Mouse (Mus musculus) neural tube, embryonic 12.5 days (tissue): ENCODE data around the gene Slc22a14. TPM values are rescaled to one million over a fixed set of nuclear protein-coding genes. Genes with fewer than 3 reads are reported as not detected.

ENCODE experiments used
- ATAC-seq: fragments of 200-750 bp; cut with Nextera tagmentation; 2 replicates; pipeline ENCODE4 v1.8.0; 2017; ENCODE audit warnings: low read depth, mild to moderate bottlenecking, moderate TSS enrichment, moderate library complexity; ENCODE audit not compliant: low FRiP score
- H3K27ac ChIP-seq: fragments of 300-500 bp; sonication (generic); 2 replicates; pipeline ENCODE4 v1.5.1; 2016
- H3K27me3 ChIP-seq: fragments of 300-500 bp; sonication (generic); replicated peaks from 2 replicates; pipeline ENCODE4 v1.6.1; 2016; ENCODE audit warnings: mild to moderate bottlenecking
- H3K36me3 ChIP-seq: fragments of 300-500 bp; sonication (generic); 2 replicates; pipeline ENCODE4 v1.6.1; 2016; ENCODE audit warnings: mild to moderate bottlenecking
- H3K4me1 ChIP-seq: fragments of 300-500 bp; sonication (generic); 2 replicates; pipeline ENCODE4 v1.6.1; 2016
- H3K4me2 ChIP-seq: fragments of 300-500 bp; sonication (generic); replicated peaks from 2 replicates; pipeline ENCODE4 v1.6.1; 2016; ENCODE audit warnings: mild to moderate bottlenecking
- H3K4me3 ChIP-seq: fragments of 300-500 bp; sonication (generic); 2 replicates; pipeline ENCODE4 v1.5.1; 2016
- H3K9ac ChIP-seq: fragments of 300-500 bp; sonication (generic); 2 replicates; pipeline ENCODE4 v1.6.1; 2016; ENCODE audit warnings: mild to moderate bottlenecking
- H3K9me3 ChIP-seq: fragments of 300-500 bp; sonication (generic); 2 replicates; pipeline ENCODE4 v1.6.1; 2016; ENCODE audit warnings: mild to moderate bottlenecking
- WGBS: fragments of 180-500 bp; shearing (Covaris S2); methylation state at CpG from one replicate; pipeline ENCODE4 v1.1.7; 2016; 5-methylcytosine and 5-hydroxymethylcytosine counted together
- polyA plus RNA-seq: library from polyadenylated mRNA; unstranded; fragments of >200 nt; fragmentation: Nextera tagmentation; extraction: Ambion mirVana; gene quantifications from 2 replicates; pipeline ENCODE4 v1.2.1, GENCODE M21; 2016

Gene Slc22a14
- not detected in 2 replicates for polyA plus RNA-seq

DNA sequence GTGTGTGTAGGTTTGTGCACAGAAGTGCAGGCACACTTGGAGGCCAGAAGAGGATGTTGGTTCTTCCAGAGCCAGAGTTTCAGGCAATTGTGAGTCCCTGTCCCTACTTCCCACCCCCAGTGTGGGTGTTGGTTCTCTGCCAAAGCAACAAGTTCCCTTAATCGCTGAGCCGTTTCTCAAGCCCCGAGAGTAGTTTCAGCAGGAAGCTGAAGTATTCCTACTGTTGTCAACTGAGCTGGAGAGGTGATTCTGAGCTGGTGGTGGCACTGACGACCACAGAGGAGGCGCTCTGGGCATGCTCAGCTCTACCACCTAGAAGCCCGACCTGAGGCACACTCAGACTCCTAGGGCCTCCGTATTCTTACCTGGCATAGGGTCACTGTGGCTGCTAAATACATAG lies at the start of gene Slc22a14:
Slc22a14 (minus strand) TSS at position 270 of the 400 bp plus-strand sequence.
- ATAC-seq = no peak
- WGBS = 79% methylated on average over 7 of the region's 7 CpGs

DNA sequence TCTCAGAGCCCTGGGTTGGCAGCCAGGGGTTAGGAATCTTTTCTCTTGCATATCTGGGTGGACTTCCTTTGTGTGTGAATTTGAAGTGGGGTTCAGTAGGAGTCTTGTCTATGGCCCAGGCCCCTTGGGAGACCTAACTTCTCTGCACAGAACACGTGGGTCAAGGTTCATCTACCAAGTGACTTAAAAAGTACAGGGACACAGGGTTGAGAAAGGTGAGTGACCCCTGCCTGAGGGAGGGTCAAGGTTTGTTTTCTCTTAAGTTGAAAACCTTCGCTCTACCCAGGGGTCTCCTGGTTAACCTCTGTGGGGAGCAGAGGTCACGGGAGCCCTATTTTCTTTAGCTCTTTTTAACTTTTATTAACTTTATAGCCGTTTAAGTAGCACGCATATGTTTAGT lies 44.5 kb upstream of the Slc22a14 start:
- 87% methylated on average over 5 of the region's 5 CpGs for WGBS
- Histone ChIP-seq H3K36me3 (peaks cover 29% of the 10 kb centered on the region), H3K27ac (no peak overlapping the region), H3K9ac (no peak overlapping the region), H3K4me2 (no peak overlapping the region), H3K27me3 (no peaks in the 10 kb centered on the region), H3K9me3 (0 out of 2 replicates have a peak, but pooled peaks cover 5% of the 10 kb centered on the region), H3K4me1 (peaks cover 25% of the 10 kb centered on the region), H3K4me3 (no peak overlapping the region)
- ATAC-seq = no peak

More for the DNA sequence above, at the start of gene Slc22a14:
- Histone ChIP-seq H3K36me3 (no peaks in the 10 kb centered on the region), H3K9ac (no peak within 1 kb of the TSS), H3K4me3 (no peak within 1 kb of the TSS), H3K27me3 (no peaks in the 10 kb centered on the region), H3K4me1 (no peaks in the 10 kb centered on the region), H3K27ac (no peak within 1 kb of the TSS), H3K9me3 (no peaks in the 10 kb centered on the region), H3K4me2 (no peak within 1 kb of the TSS)

DNA sequence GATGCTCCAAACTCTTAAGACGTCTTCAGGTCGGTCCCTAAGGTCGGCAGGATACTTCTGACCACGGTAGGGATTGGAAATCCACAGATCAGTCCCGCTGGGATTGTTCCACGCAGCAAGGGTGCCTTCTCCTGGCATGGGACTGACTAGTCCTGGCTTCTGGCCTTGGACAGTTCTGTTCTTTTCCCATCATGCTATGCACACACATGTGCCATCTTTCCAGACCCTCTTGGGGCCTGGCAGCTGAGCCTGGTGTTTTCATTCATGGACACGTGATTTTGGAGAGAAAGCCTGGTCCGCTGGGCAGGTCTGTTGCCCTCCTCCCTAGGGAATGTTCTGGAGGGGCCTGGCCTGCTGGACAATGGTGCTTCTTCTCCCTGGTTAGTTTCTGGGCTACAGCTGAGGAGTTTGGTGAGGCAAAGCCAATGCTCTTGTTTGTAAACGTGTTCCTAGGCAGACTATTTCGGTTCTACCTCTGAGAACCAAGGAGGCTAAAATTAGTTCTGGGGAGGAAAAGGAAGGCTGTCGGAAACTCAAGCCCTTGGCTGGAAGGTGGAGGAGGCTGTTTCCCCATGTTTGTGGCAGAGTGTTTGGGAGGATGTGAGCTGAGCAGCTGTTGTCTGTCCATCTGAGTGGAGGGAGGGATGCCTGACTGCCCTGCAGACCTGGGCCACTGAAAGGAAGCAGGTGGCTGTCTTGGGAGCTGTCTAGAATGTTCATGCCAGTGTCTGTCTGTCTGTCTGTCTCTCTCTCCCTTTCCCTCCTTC lies 43.7 kb upstream of the Slc22a14 start:
- Histone ChIP-seq H3K9ac (no peak overlapping the region), H3K4me2 (no peak overlapping the region), H3K36me3 (peaks cover 29% of the 10 kb centered on the region), H3K9me3 (0 out of 2 replicates have a peak, but pooled peaks cover 5% of the 10 kb centered on the region), H3K27me3 (no peaks in the 10 kb centered on the region), H3K4me3 (no peak overlapping the region), H3K4me1 (peaks cover 33% of the 10 kb centered on the region), H3K27ac (no peak overlapping the region)
- ATAC-seq = no peak
- WGBS = 82% methylated on average over 11 of the region's 11 CpGs

DNA sequence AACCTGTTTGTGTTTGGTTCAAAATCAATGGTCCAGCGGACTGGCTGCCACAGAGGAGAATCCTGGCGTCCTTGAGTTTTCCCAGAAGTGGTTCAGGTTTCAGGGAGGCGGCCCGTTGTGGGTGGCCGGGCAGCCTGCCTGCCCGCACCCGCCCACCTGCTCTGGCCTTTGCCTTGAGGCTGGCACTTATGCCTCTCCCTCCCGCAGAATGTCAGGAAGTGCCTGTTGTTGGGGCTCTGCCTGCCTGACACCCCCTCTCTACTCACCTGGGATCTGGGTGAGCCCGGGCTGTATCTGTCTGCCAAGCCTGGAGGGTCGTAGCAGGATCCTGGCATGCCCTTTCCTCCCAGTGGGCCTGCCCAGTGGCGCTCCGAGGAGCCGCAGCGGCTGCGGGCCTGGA lies 42.5 kb upstream of the Slc22a14 start:
- Histone ChIP-seq H3K9ac (no peak overlapping the region), H3K36me3 (peaks cover 26% of the 10 kb centered on the region), H3K9me3 (0 out of 2 replicates have a peak, but pooled peaks cover 5% of the 10 kb centered on the region), H3K4me1 (peaks cover 40% of the 10 kb centered on the region), H3K4me2 (no peak overlapping the region), H3K27me3 (no peaks in the 10 kb centered on the region), H3K4me3 (no peak overlapping the region), H3K27ac (no peak overlapping the region)
- whole genome bisulfite sequencing = 92% methylated on average over 15 of the region's 15 CpGs
- ATAC-seq = no peak

DNA sequence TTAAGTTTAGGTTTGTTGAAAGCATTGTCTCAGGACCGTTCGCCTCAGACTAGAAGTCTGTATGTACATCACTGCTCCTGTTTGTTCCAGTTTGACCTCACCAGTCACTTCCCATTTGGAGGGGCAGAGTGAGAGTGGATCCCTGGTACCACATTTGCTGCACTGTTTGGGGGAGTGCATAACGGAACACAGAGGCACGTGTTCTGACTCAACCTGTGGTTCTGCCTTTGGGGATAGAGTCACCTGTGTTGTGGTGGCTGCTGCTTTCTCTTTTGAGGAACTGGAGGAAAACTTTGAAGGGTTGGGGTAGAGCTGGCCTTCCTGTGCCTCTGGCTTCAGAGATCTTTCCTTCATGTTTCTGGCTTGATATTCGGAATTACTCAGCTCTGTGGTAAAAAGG lies 38.7 kb upstream of the Slc22a14 start:
- peaks cover 47% of the 10 kb centered on the region for H3K4me1 ChIP-seq
- ATAC-seq = no peak
- no peak overlapping the region for H3K27ac ChIP-seq
- H3K27me3 ChIP-seq = no peaks in the 10 kb centered on the region
- H3K36me3 ChIP-seq = peaks cover 14% of the 10 kb centered on the region
- H3K4me3 ChIP-seq = peak overlapping the region; percentile 95
- peak overlapping the region; percentile 65 for H3K4me2 ChIP-seq
- no peaks in the 10 kb centered on the region for H3K9me3 ChIP-seq
- H3K9ac ChIP-seq = peak overlapping the region; percentile 99; the same call in 1 of the 2 replicates
- WGBS = 72% methylated on average over 5 of the region's 5 CpGs

DNA sequence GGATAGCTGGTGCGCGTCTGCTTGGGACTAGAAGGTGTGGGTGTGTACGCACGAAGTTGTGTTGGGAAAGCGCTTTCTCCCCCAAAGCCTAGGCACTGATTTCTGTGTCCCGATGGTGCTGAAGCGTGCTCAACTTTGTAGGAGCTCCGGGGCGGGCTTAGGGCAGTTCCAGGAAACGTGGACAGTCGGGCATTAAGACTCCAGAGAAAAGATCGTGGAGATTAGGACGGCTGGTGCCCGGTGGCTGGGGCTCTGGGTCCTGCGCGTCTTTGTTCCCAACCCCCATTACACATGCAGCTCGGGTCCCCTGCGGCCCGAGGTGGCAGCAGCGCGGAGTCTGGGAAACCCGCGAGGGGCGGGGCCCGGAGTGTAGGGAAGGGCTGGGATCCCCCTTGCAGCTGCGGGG lies 37.9 kb upstream of the Slc22a14 start:
- peak overlapping the region; percentile 99 for H3K9ac ChIP-seq
- peaks cover 46% of the 10 kb centered on the region for H3K4me1 ChIP-seq
- H3K9me3 ChIP-seq = no peaks in the 10 kb centered on the region
- H3K27ac ChIP-seq = peak overlapping the region; percentile 98
- ATAC-seq = peak; percentile 69
- H3K4me2 ChIP-seq = peak overlapping the region; percentile 65
- peak overlapping the region; percentile 95 for H3K4me3 ChIP-seq
- peaks cover 14% of the 10 kb centered on the region for H3K36me3 ChIP-seq
- no peaks in the 10 kb centered on the region for H3K27me3 ChIP-seq
- WGBS = 0% methylated on average over 26 of the region's 26 CpGs

DNA sequence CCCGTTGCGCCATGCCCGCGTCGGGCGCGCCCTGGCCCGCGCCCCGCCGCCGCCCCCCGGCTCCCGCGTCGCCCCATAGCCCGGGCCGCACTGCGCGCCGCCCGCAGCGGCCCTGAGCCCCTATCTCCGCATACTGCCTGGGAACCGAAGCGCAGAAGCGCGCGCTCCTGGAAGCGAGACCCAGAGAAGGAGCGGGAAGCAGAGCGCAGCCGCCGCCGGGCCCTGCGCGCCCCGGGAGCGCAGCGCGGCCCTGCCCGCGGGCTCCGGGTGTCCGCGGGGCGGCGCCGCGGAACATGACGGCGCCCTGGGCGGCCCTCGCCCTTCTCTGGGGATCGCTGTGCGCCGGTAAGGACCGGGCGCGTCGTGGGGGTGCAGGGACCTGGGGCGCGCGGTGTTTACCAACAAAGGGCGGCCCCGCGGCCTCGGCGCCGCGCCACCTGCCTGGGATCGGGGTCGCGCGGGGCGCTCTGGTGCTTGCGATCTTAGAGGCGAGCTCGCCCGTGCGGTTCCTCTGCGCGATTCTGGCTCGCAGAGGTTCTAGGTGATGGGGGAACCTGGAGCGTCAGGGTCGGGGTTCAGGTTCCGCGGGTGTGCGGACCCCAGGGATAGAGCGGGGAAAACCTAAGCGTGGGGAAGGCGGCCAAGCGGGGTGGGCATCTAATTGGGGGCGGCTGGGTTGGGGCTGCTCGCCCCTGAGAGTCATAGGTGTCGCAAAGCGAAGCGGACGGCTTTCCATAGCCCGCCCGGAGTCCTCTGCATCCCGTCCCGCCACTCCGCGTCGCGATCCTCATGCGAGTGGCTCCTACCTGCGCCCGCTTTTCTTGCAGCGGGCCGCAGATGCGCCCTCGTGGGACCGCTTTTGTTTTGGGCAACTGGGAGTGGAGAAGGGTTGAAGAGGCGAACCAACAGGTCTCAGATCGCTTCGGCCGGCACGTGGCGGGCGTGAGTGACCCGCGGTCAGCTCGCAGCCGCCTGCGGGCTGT lies 37.2 kb upstream of the Slc22a14 start:
- Histone ChIP-seq H3K36me3 (peaks cover 7% of the 10 kb centered on the region), H3K27me3 (no peaks in the 10 kb centered on the region), H3K4me3 (peak overlapping the region; percentile 95), H3K27ac (peak overlapping the region; percentile 98), H3K4me2 (peak overlapping the region; percentile 65), H3K9me3 (no peaks in the 10 kb centered on the region), H3K4me1 (peaks cover 39% of the 10 kb centered on the region), H3K9ac (peak overlapping the region; percentile 99)
- under 1% methylated on average over 127 of the region's 127 CpGs for WGBS
- peak; percentile 58 for ATAC-seq

DNA sequence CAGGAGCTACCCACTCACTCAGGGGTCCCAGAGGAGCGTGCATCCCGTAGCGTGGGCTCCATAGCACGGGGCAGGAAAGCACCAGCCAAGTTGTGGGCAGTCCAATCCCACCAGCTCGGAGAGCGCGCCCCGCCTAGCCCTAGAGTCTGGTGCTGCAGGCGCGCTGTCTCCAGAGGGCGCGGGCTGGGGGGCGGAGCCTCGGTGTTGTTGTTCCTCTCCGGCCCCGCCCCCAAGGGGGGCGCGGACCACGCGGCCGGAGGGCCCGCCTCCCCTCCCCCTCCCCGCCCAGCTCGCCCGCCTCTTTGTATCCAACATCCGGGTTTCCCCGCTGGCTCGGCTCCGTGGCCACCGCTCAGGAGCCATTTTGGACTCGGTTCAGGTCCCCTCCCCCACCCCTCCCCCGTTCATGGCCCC lies 36.5 kb upstream of the Slc22a14 start, which contains the start of gene Acvr2b:
Acvr2b (plus strand) TSS at position 318 of the 414 bp plus-strand sequence.
- Histone ChIP-seq H3K9me3 (no peaks in the 10 kb centered on the region), H3K36me3 (peaks cover 3% of the 10 kb centered on the region; the same call in 1 of the 2 replicates), H3K4me1 (peaks cover 38% of the 10 kb centered on the region), H3K27me3 (no peaks in the 10 kb centered on the region), H3K4me3 (peak within 1 kb of the TSS; percentile 95), H3K9ac (peak within 1 kb of the TSS; percentile 99), H3K4me2 (peak within 1 kb of the TSS; percentile 65), H3K27ac (peak within 1 kb of the TSS; percentile 98)
- WGBS = under 1% methylated on average over 32 of the region's 32 CpGs
- ATAC-seq = peak; percentile 94

DNA sequence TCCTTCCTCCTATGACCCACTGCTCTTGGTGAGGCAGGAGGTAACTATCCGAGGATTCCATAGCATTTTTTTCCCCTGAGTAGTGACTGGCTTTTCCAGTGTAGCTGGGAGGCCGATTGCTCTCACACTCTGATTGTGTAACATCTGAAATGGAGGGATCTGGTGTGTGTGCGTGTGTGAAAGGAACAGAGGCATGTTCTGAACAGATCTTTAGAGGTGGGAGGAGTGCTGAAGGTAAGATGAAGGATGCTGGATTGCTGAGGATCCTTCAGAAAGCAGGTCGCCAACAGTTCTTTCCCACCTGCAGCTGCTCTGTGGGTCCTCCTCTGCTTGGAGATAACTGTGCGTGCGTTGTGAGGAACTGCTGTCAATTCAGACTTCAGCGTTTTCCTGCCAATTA lies 36.0 kb upstream of the Slc22a14 start:
- Histone ChIP-seq H3K27ac (no peak overlapping the region), H3K36me3 (no peaks in the 10 kb centered on the region), H3K9me3 (no peaks in the 10 kb centered on the region), H3K9ac (peak overlapping the region; percentile 99), H3K4me3 (peak overlapping the region; percentile 95), H3K27me3 (no peaks in the 10 kb centered on the region), H3K4me1 (peaks cover 37% of the 10 kb centered on the region), H3K4me2 (peak overlapping the region; percentile 65)
- 5% methylated on average over 7 of the region's 7 CpGs for WGBS
- ATAC-seq = no peak; the same call in 1 of the 2 replicates

DNA sequence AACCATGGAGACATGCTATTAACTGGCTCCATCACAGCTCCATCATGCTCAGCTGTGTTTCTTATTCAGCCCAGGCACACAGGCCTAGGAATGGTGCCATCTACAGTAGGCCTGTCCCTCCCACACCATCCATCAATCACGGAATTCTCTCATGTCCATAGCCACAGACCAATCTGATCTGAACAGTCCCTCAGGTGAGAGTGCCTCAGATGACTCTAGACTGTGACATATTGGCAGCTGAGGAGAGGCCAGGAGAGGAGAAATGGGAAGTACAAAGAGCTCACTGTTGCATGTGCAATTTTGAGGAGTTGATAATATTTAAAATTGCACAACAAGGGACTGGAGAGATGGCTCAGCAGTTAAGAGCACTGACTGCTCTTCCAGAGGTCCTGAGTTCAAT lies 29.5 kb upstream of the Slc22a14 start:
- no peak overlapping the region for H3K27ac ChIP-seq

DNA sequence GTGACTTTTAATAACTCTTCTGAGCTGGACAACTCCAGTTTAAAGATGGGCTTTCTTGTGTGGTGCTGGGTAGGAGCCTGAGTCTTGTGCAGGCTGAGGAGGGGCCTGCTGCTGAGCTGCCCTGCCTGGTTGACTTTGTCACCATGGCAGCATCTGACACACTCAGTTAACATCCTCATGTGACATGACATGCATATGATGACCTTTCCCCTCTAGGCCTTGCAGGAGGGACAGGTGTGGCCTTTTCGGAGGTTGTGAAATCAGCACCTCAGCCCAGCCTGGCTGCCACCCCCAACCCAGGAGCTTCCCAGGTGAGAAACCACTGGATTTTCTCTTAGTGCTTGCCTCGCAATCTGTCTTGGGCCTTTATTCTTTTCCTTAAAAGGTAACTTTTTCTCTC lies 24.9 kb upstream of the Slc22a14 start:
- ATAC-seq = no peak
- WGBS = 88% methylated on average over 2 of the region's 2 CpGs

More for the DNA sequence above, 29.5 kb upstream of the Slc22a14 start:
- no peak overlapping the region for H3K4me3 ChIP-seq
- H3K4me1 ChIP-seq = no peaks in the 10 kb centered on the region
- H3K4me2 ChIP-seq = no peak overlapping the region
- H3K9me3 ChIP-seq = no peaks in the 10 kb centered on the region
- H3K36me3 ChIP-seq = no peaks in the 10 kb centered on the region
- H3K27me3 ChIP-seq = no peaks in the 10 kb centered on the region
- 95% methylated on average over 1 of the region's 1 CpGs for WGBS
- ATAC-seq = no peak
- no peak overlapping the region for H3K9ac ChIP-seq

DNA sequence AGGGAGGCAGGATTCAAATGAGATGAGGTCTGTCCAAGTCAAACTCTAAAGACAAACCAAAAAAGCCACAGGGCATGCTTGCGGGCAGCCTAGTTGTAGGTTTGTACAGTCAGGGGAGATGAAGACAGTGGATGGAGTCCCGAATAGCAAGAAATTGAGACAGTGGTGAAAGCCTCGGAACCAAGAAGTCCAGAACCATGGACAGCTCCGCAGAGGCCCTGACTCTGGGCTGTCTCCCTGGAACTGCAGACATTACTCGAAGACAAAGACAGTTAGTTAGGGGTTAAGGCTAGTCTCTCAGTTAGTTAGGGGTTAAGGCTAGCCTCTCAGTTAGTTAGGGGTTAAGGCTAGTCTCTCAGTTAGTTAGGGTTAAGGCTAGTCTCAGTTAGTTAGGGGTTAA lies 23.6 kb upstream of the Slc22a14 start:
- 61% methylated on average over 5 of the region's 5 CpGs for WGBS
- Histone ChIP-seq H3K9me3 (no peaks in the 10 kb centered on the region), H3K9ac (no peak overlapping the region), H3K4me1 (no peaks in the 10 kb centered on the region), H3K27me3 (no peaks in the 10 kb centered on the region), H3K4me2 (no peak overlapping the region), H3K27ac (no peak overlapping the region), H3K36me3 (no peaks in the 10 kb centered on the region), H3K4me3 (no peak overlapping the region)
- ATAC-seq = no peak

More for the DNA sequence above, 24.9 kb upstream of the Slc22a14 start:
- Histone ChIP-seq H3K36me3 (no peaks in the 10 kb centered on the region), H3K27me3 (no peaks in the 10 kb centered on the region), H3K9me3 (no peaks in the 10 kb centered on the region), H3K27ac (no peak overlapping the region), H3K9ac (no peak overlapping the region), H3K4me1 (no peaks in the 10 kb centered on the region), H3K4me2 (no peak overlapping the region), H3K4me3 (no peak overlapping the region)
